Mouse (Mus musculus) retina, adult 2 months (tissue): Measurements from ENCODE around the gene Olfr1396.
"Not testable (repeated sequence)": the region's sequence is repeated elsewhere in the genome, so short reads cannot be mapped to it uniquely, and the experiment has no call there.

Experiments used
- DNase-seq: peaks from one replicate; pipeline ENCODE4 v3.0.0-alpha.2; 2012; ENCODE audit warnings: low read depth, low spot score

Olfr1396 gene

DNA sequence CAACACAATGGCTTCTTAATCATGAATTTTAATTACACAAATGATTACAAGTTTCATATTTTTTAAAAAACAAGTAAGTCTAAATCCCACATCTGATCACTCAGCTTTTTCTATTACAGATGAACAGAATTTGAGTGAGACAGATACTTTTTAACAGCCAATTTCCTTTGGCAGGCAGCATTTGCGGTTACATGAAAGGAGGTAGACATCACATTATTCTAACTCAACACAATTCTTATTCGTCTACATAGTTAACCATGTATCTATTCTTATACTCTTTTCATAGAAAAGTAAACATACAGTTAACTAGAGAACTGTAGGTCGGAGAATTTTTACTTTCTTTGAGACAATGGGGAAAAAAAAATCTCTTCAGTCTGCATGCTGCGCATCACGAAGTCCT is 24.1 kb downstream of the Olfr1396 start:
- DNase-seq: no peak

GRCm38 (mm10) chr11:49089735-49090507 is 24.8 kb downstream of the Olfr1396 start:
- DNase-seq: no peak

DNA sequence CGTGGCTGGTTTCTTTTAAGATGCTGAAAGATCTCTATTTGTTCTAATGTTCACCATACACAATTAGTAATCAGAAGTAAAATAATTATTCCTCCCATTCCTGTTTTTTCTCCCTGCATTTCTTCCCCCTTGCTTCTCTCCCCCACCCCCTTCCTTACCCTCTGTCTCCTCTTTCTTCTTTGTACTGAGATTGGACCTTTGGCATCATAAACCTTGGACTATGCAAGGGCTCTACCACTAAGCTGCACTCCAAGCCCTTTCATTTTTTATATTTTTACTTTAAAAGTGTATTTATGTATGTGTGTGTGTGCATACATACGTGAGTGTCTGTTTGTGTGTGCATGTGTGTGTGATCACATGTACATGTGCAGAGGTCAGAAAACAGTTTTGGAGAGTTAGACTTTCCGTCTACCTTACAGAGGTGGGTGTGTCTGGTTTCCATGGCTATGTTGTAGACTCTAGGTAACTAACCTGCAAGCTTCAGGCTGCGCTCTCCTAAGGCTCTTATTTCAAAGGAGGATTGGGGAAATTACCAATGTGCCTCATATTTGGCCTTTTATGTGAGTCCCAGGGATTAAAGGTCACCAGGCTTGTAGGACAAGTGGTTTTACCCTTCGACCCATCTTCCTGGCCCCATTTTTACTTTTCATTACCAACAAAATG is 25.6 kb downstream of the Olfr1396 start:
- no peak for DNase-seq

- no peak for DNase-seq
Measured at GRCm38 (mm10) chr11:49087830-49088616, 26.7 kb downstream of the Olfr1396 start.

GRCm38 (mm10) chr11:49086858-49087361 is 27.8 kb downstream of the Olfr1396 start:
- DNase-seq: no peak

DNA sequence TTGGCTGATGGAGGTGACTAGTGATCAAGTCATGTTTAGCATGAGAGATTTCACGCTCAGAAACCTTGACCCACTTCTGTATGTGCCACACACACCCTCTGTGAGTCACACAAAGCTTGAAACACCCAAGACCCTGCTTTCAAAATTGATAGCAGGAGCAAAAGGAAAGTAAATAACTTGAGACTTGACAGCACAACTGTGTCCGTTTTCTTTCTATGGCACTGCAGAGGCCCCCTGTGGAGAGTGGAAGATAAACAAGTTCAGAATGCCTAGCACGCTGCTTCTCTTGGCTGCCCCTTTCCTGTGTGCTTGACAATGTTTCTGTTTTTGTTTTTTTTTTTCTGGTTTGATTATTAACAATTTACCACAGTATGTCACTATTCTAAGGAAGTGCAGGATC is 29.8 kb downstream of the Olfr1396 start:
- DNase-seq: no peak

- no peak for DNase-seq
Measured at GRCm38 (mm10) chr11:49084385-49084784, 30.3 kb downstream of the Olfr1396 start.

DNA sequence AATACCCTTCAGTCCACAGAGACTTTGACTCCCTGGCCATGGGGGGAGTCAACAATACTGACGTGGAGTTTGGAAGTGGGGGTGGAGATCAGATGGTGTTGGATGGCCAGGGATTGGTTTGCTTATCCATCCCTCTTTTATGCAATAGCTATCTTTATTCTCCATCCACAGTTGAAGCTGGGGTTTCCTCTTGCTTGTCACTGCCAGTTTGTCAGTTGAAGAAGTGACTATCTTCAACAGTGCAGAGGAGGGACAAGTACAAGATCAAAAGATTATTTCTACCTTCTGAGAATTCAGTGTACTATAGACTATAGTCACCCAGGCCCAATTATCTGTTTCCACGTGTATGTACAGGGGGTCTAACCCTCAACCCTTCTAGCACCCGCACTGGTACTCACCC is 30.9 kb downstream of the Olfr1396 start:
- DNase-seq: no peak

GRCm38 (mm10) chr11:49083146-49083545 is 31.5 kb downstream of the Olfr1396 start:
- no peak for DNase-seq

DNA sequence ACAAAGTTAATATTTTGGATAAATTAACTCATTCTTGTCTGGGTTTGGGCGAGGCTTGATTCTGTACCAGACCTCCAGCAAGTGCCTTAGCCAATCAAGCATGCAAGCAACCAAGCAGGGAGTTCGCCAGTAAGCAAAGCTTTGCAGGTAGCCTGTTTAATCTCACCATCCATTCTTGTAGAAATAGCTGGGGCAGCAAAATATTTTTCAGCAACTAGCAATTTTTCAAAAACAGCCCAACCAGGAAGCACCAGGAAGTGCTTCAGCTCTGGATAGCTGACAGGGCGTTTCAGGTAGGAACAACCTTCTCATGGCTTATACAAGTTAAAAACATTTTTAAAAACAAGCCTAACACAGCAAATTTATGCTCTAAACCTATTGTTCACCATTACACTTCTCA is 32.8 kb downstream of the Olfr1396 start:
- DNase-seq: no peak

- DNase-seq: no peak
Measured at GRCm38 (mm10) chr11:49081356-49081755, 33.3 kb downstream of the Olfr1396 start.

DNA sequence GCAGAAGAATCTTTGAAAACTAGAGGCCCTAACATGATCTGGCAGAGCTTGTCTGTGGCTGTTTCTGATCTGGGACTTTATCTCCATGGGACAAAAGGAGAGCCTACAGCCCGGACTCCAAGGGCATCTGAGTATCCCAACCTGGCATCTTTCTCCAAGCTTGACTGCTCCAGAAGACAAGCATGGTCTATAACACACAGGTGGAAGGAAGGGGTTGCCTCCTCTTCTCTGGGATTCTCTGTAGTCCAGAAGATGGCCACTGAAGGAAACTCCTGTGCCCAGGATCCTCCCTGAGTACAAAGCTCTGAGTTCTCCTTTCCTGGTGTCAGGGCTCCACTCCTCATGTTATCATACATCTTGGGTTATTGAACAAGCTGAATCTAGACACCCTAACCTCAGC is 34.0 kb downstream of the Olfr1396 start:
- no peak for DNase-seq

GRCm38 (mm10) chr11:49078719-49079118 is 36.0 kb downstream of the Olfr1396 start:
- DNase-seq: no peak

DNA sequence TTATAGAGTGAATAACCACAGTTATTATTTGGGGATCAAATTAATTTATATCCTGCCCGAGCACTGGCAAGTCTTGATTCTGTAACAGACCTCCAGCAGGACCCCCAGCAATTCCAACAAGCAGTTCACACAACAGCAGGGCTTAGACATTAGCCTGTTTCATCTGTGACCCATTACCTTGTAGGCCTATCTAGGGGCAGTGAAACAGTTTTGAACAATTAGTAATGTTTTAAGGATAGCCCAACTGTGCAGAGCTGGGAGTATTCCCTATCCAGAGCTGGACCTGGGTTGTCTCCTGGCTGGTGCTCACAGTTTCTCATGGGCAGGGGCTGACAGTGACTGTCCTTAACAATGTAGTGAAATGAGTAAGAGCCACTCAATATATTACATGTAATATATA is 37.7 kb downstream of the Olfr1396 start:
- DNase-seq: no peak

GRCm38 (mm10) chr11:49076001-49076757 is 38.5 kb downstream of the Olfr1396 start, which contains the start of gene Ifi47:
Gene Ifi47, plus strand, starts transcription at chr11:49076587.
- DNase-seq: not testable (repeated sequence)

GRCm38 (mm10) chr11:49068358-49068757 is 46.3 kb downstream of the Olfr1396 start:
- DNase-seq: no peak

DNA sequence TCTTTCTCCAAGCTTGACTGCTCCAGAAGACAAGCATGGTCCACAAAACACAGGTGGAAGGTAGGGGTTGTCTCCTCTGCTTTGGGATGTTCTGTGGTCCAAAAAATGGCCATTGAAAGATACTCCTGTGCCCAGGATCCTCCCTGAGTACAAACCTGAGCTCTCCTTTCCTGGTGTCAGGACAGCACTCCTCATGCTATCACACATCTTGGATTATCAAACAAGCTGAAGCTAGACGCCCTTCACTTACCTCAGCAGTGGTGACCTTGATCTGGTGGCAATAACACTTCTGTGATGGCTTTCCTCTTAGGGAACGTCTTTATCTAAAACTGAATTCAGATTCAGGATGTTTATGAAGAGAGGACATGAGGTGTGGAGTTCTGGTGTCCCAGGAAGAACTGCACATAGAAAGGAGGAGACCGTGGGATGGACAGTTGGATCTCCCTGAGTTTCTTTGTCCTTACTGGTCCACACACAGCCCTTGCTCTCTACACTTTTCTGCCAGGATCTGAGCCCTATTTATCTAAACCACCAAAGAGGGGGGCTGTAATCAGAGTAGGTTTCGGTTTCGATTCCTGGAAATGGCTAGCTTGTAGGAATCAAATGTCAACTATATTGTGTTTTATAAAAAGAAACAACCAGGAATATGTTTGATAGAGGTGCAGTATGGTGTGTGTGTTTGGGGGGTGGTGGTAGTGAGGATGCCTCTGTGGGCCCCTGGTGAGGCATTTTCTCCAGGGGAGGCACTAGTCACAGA is 50.8 kb downstream of the Olfr1396 start, which contains the start of gene Tgtp2:
TSS of gene Tgtp2 (minus strand) at position 494 of the 757 bp plus-strand sequence.
- DNase-seq: not testable (repeated sequence)

- DNase-seq: not testable (repeated sequence)
Measured at GRCm38 (mm10) chr11:49061865-49062264, 52.8 kb downstream of the Olfr1396 start.

- DNase-seq: not testable (repeated sequence)
Measured at GRCm38 (mm10) chr11:49060061-49060460, 54.6 kb downstream of the Olfr1396 start.
